Mouse (Mus musculus) thymus, adult 2 months (tissue): Measurements from ENCODE around the gene Vtcn1. TPM values are rescaled to one million over a fixed set of nuclear protein-coding genes. Genes with fewer than 3 reads are reported as not detected.

Experiments used
- DNase-seq: peaks from one replicate; pipeline ENCODE4 v3.0.0; 2021
- H3K27ac ChIP-seq: fragments of 200-500 bp; 2 replicates; pipeline ENCODE4 v1.5.1; 2012; ENCODE audit warnings: low read length, control low read depth; ENCODE audit not compliant: control insufficient read depth, insufficient read depth
- H3K27me3 ChIP-seq: fragments of 200-500 bp; 2 replicates; pipeline ENCODE4 v1.6.1; 2012; ENCODE audit warnings: mild to moderate bottlenecking, low read length, moderate library complexity, mixed read lengths; ENCODE audit not compliant: control insufficient read depth, insufficient read depth
- H3K36me3 ChIP-seq: fragments of 200-500 bp; 2 replicates; pipeline ENCODE4 v1.6.1; 2012; ENCODE audit warnings: mild to moderate bottlenecking, low read length, moderate library complexity; ENCODE audit not compliant: control insufficient read depth, insufficient read depth
- H3K4me1 ChIP-seq: fragments of 200-500 bp; replicated peaks from 2 replicates; pipeline ENCODE4 v1.6.1; 2012; ENCODE audit warnings: low read length; ENCODE audit not compliant: control insufficient read depth, insufficient read depth
- H3K4me3 ChIP-seq: fragments of 200-500 bp; 2 replicates; pipeline ENCODE4 v1.5.1; 2012; ENCODE audit warnings: mild to moderate bottlenecking, low read length, control low read depth, moderate library complexity; ENCODE audit not compliant: control insufficient read depth, insufficient read depth
- CTCF ChIP-seq: fragments of 200-500 bp; IDR thresholded peaks from 2 replicates; pipeline ENCODE4 v1.5.1; 2012; ENCODE audit warnings: mild to moderate bottlenecking, control low read depth, low read length, moderate library complexity, borderline replicate concordance; ENCODE audit not compliant: control insufficient read depth, poor library complexity, insufficient read depth; ENCODE audit errors: extremely low read depth
- POLR2A ChIP-seq: fragments of 200-500 bp; IDR thresholded peaks from 2 replicates; pipeline ENCODE4 v1.6.1; 2012; ENCODE audit warnings: mild to moderate bottlenecking, low read length, control low read depth, moderate library complexity; ENCODE audit not compliant: control insufficient read depth, poor library complexity, insufficient read depth; ENCODE audit errors: extremely low read depth
- WGBS: fragments of 180-500 bp; shearing (Covaris S2); methylation state at CpG from one replicate; pipeline ENCODE4 v1.1.7; 2018; 5-methylcytosine and 5-hydroxymethylcytosine counted together
- polyA plus RNA-seq: library from polyadenylated mRNA; depleted of rRNA; stranded (reverse); fragments of >200 nt; gene quantifications from 2 replicates; pipeline ENCODE4 v1.2.3, GENCODE M21; 2012

The Vtcn1 gene
- polyA plus RNA-seq, 1 experiment: 0.11 TPM

GRCm38 (mm10) chr3:100866946-100867345, 41.7 kb downstream of the Vtcn1 start:
- H3K4me3 ChIP-seq: no peak overlapping the region
- WGBS: 97% methylated on average over 5 of the region's 5 CpGs
- no peaks in the 10 kb centered on the region for H3K4me1 ChIP-seq
- no peaks in the 10 kb centered on the region for H3K36me3 ChIP-seq
- no peaks in the 10 kb centered on the region for H3K27me3 ChIP-seq
- DNase-seq: no peak
- no peak overlapping the region for H3K27ac ChIP-seq
- TF ChIP-seq CTCF (no peak), POLR2A (no peak)

DNA sequence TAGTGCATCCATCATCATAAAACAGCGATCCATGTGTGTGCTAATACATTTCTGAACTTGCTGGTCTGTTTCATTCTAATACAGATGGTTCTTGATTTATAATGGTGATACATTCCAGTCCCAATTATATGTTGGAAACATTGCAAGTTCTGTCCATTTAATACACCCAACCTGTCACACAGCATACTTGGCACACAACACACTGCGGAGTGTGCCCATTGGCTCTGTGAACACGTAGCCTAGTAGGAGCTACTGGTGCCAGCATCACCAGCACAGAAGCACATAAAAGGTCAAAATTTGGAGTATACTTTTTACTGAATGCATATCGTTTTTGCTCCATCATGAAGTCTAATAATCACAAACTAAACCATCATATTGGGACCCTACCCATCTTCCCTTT, 51.8 kb downstream of the Vtcn1 start:
- no peak for TF ChIP-seq CTCF
- WGBS: 96% methylated on average over 4 of the region's 4 CpGs
- H3K36me3 ChIP-seq: no peaks in the 10 kb centered on the region

GRCm38 (mm10) chr3:100881403-100881802, 56.1 kb downstream of the Vtcn1 start:
- no peak for DNase-seq
- 94% methylated on average over 6 of the region's 6 CpGs for WGBS
- Histone ChIP-seq H3K4me3 (no peak overlapping the region), H3K4me1 (no peaks in the 10 kb centered on the region), H3K27me3 (no peaks in the 10 kb centered on the region), H3K27ac (no peak overlapping the region), H3K36me3 (no peaks in the 10 kb centered on the region)
- TF ChIP-seq CTCF: no peak

More for the DNA sequence above, 51.8 kb downstream of the Vtcn1 start:
- H3K27ac ChIP-seq: no peak overlapping the region
- no peak for DNase-seq
- no peaks in the 10 kb centered on the region for H3K27me3 ChIP-seq
- H3K4me3 ChIP-seq: no peak overlapping the region
- H3K4me1 ChIP-seq: no peaks in the 10 kb centered on the region

DNA sequence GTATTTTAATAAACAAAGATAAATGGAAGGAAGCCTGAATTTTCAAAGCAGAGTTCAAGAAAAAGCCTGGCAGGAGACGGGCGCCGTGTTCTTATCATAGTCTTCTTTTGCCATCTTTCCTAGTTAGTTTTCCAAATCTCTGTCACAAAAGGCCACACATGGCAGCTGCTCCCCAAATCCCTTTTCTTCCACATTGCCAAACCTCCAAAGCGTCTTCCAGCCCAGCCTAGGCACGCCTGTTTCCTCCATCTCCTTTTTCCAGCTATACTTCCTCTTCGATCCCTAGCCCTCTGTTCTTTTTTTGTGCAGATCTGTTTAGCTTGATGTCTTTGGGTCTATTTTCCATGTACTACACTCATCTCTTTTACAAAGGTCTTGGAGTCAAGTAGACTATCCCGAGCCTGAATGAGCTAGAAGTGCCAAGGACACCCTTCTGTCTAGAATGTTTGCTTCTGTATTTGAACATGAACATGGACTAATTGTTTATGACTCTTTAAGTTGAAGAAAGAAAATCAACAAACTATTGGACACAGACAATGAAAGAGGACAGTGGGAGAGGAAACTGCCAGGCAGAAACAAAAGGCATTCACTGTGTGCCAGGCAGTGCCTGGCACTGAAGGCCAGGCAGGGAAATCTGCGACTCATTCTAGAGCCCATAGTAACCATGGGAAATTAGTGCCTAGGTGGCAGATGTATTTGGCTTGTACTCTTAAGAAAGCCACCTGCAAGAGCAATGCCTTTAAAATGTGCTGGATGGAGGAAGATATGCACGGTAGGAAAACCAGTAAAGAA, 56.8 kb downstream of the Vtcn1 start:
- DNase-seq: no peak
- Histone ChIP-seq H3K36me3 (no peaks in the 10 kb centered on the region), H3K4me1 (no peaks in the 10 kb centered on the region), H3K27me3 (no peaks in the 10 kb centered on the region), H3K27ac (no peak overlapping the region), H3K4me3 (no peak overlapping the region)
- no peak for TF ChIP-seq POLR2A
- no peak for TF ChIP-seq CTCF
- WGBS: 94% methylated on average over 9 of the region's 9 CpGs

- no peaks in the 10 kb centered on the region for H3K27me3 ChIP-seq
- no peaks in the 10 kb centered on the region for H3K4me1 ChIP-seq
- WGBS: 97% methylated on average over 1 of the region's 1 CpGs
- no peaks in the 10 kb centered on the region for H3K36me3 ChIP-seq
- H3K27ac ChIP-seq: no peak overlapping the region
- DNase-seq: no peak
- no peak for TF ChIP-seq POLR2A
- no peak for TF ChIP-seq CTCF
- H3K4me3 ChIP-seq: no peak overlapping the region
Observed at GRCm38 (mm10) chr3:100889234-100889633, 64.0 kb downstream of the Vtcn1 start.

- Histone ChIP-seq H3K4me1 (no peaks in the 10 kb centered on the region), H3K4me3 (no peak overlapping the region), H3K27me3 (no peaks in the 10 kb centered on the region), H3K27ac (no peak overlapping the region), H3K36me3 (no peaks in the 10 kb centered on the region)
- DNase-seq: no peak
- TF ChIP-seq CTCF (no peak), POLR2A (no peak)
- WGBS: 95% methylated on average over 3 of the region's 3 CpGs
Observed at GRCm38 (mm10) chr3:100890406-100890805, 65.1 kb downstream of the Vtcn1 start.
